Mouse (Mus musculus) neural tube, embryonic 12.5 days (tissue): ENCODE data around the gene Serpine1. TPM values are rescaled to one million over a fixed set of nuclear protein-coding genes. Genes with fewer than 3 reads are reported as not detected.

Experiments used
- ATAC-seq: fragments of 200-750 bp; cut with Nextera tagmentation; 2 replicates; pipeline ENCODE4 v1.8.0; 2017; ENCODE audit warnings: low read depth, mild to moderate bottlenecking, moderate TSS enrichment, moderate library complexity; ENCODE audit not compliant: low FRiP score
- H3K27ac ChIP-seq: fragments of 300-500 bp; sonication (generic); 2 replicates; pipeline ENCODE4 v1.5.1; 2016
- H3K27me3 ChIP-seq: fragments of 300-500 bp; sonication (generic); replicated peaks from 2 replicates; pipeline ENCODE4 v1.6.1; 2016; ENCODE audit warnings: mild to moderate bottlenecking
- H3K36me3 ChIP-seq: fragments of 300-500 bp; sonication (generic); 2 replicates; pipeline ENCODE4 v1.6.1; 2016; ENCODE audit warnings: mild to moderate bottlenecking
- H3K4me1 ChIP-seq: fragments of 300-500 bp; sonication (generic); 2 replicates; pipeline ENCODE4 v1.6.1; 2016
- H3K4me2 ChIP-seq: fragments of 300-500 bp; sonication (generic); replicated peaks from 2 replicates; pipeline ENCODE4 v1.6.1; 2016; ENCODE audit warnings: mild to moderate bottlenecking
- H3K4me3 ChIP-seq: fragments of 300-500 bp; sonication (generic); 2 replicates; pipeline ENCODE4 v1.5.1; 2016
- H3K9ac ChIP-seq: fragments of 300-500 bp; sonication (generic); 2 replicates; pipeline ENCODE4 v1.6.1; 2016; ENCODE audit warnings: mild to moderate bottlenecking
- H3K9me3 ChIP-seq: fragments of 300-500 bp; sonication (generic); 2 replicates; pipeline ENCODE4 v1.6.1; 2016; ENCODE audit warnings: mild to moderate bottlenecking
- WGBS: fragments of 180-500 bp; shearing (Covaris S2); methylation state at CpG from one replicate; pipeline ENCODE4 v1.1.7; 2016; 5-methylcytosine and 5-hydroxymethylcytosine counted together
- polyA plus RNA-seq: library from polyadenylated mRNA; unstranded; fragments of >200 nt; fragmentation: Nextera tagmentation; extraction: Ambion mirVana; gene quantifications from 2 replicates; pipeline ENCODE4 v1.2.1, GENCODE M21; 2016

Serpine1 gene
- polyA plus RNA-seq, 1 experiment from 2014 or later: 0.11 TPM

DNA sequence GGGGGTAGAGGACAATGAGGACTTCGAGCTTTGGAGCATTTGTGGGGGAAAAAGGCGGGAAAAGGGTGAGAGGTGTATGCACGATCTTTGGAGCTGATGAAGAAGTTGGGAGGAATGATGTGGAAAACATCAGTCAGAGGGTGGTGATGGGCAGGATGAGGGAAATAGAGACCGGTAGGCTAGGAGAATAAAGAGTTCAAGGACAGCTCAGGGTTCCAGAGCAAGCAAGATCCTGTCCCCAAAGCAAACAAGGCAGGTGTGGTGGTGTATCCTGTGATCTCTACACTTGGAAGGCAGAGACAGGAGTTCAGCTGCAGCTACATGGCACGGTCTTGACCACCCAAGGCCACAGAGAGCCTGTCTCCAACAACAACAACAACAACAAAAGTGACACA, 25.7 kb downstream of the Serpine1 start:
- Histone ChIP-seq H3K27ac (no peak overlapping the region), H3K9me3 (no peaks in the 10 kb centered on the region), H3K27me3 (no peaks in the 10 kb centered on the region), H3K36me3 (peaks cover 16% of the 10 kb centered on the region), H3K4me1 (peaks cover 15% of the 10 kb centered on the region), H3K4me2 (peak overlapping the region; percentile 76), H3K4me3 (peak overlapping the region; percentile 67; the same call in 1 of the 2 replicates), H3K9ac (no peak overlapping the region)
- WGBS: 28% methylated on average over 5 of the region's 5 CpGs
- peak; percentile 18 for ATAC-seq

DNA sequence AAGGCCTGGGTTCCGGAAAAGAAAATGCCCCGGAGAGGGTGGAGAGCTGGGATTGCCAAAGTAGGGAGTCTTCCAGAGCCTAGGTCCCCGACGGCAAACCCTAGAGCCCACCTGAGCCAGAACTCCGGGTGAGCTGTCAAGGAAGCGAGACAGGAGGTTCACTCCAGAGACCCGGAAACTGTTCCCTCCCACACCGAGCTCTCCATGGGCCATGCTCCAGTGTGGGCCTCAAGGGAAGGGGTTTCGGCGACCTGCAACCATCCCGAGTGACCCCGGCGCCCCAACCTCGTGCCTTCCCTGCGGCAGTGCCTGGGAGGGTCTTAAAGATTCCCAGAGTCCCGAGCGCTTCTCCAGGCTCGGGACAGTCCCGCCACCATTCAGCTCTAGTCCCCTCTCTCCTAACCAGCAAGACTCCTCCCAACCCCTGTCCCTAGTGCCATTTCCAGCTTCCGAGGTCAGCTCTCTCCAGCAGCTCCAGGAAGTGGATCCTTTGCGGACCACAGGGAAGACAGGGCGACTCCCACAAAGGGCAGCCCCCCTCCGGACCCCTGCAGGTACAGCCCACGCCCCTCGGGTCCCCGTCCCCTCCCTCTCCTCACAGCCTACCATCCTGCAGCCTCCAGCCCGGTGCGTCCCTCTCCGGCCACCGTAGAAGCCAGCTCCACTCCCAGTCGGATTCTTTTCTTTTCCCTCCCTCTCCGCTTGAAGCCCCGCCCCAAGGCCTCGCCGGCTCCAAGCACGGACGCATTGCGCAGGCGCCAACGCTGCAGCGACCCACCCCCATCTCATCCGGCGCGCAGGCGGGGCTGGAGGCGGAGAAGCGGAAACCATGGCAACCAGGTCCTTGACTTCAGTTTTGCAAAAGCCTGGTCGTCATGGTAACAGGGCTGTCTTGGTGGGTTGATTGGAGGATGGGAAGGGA, 26.4 kb downstream of the Serpine1 start, which contains the start of gene Ap1s1:
Gene Ap1s1 (minus strand): TSS at position 734 of the 922 bp plus-strand sequence.
- H3K27ac ChIP-seq: peak within 1 kb of the TSS; percentile 9; the same call in 1 of the 2 replicates
- peaks cover 15% of the 10 kb centered on the region for H3K4me1 ChIP-seq
- peak; percentile 93 for ATAC-seq
- H3K9ac ChIP-seq: peak within 1 kb of the TSS; percentile 77
- H3K4me2 ChIP-seq: peak within 1 kb of the TSS; percentile 76
- WGBS: 1% methylated on average over 48 of the region's 48 CpGs
- peaks cover 21% of the 10 kb centered on the region for H3K36me3 ChIP-seq
- no peaks in the 10 kb centered on the region for H3K27me3 ChIP-seq
- peak within 1 kb of the TSS; percentile 67 for H3K4me3 ChIP-seq
- no peaks in the 10 kb centered on the region for H3K9me3 ChIP-seq

DNA sequence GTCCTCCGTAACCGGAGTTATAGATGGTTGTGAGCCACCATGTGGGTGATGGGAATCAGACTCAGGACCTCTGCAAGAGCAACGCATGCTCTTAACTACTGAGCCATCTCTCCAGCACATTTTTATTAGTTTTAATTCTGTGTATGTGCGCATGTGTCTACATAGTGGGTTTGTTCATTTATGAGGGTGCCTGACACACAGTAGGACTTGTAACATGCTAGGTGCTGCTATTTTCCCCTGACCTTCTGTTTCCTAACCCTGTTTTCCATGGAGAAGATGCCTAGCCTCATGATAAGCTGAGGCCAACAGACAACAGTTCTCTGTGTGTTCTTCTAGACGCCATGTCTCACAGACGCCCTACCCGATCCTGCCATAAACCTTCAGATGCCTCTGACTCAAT, 28.1 kb downstream of the Serpine1 start:
- Histone ChIP-seq H3K9ac (no peak overlapping the region), H3K4me1 (peaks cover 15% of the 10 kb centered on the region), H3K4me2 (no peak overlapping the region), H3K9me3 (no peaks in the 10 kb centered on the region), H3K27ac (no peak overlapping the region), H3K4me3 (no peak overlapping the region), H3K36me3 (peaks cover 37% of the 10 kb centered on the region), H3K27me3 (no peaks in the 10 kb centered on the region)
- WGBS: 96% methylated on average over 7 of the region's 7 CpGs
- no peak for ATAC-seq

DNA sequence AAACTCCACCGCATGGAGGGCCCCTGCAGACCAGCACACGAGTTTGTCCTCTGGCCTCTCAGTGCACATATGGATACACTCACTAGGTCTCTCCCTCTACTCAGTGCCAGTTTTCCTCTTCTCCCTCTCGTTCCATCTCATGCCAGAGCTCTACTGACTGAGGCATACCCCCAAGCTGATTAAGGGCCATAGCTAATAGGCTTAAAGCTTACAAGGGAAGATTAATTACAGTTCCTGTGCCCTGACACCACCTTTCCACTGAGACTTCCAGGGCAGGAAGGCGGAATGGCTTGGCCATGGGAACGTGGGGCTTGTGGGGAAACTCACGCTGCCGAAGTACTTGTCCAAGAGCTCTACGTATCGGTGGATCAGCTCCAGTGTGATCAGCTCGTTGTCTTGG, 30.6 kb downstream of the Serpine1 start:
- H3K4me2 ChIP-seq: no peak overlapping the region
- no peak for ATAC-seq
- H3K27ac ChIP-seq: no peak overlapping the region
- H3K27me3 ChIP-seq: no peaks in the 10 kb centered on the region
- peaks cover 13% of the 10 kb centered on the region for H3K4me1 ChIP-seq
- no peak overlapping the region for H3K9ac ChIP-seq
- H3K4me3 ChIP-seq: no peak overlapping the region
- H3K9me3 ChIP-seq: no peaks in the 10 kb centered on the region
- WGBS: 91% methylated on average over 10 of the region's 10 CpGs
- peaks cover 62% of the 10 kb centered on the region for H3K36me3 ChIP-seq

DNA sequence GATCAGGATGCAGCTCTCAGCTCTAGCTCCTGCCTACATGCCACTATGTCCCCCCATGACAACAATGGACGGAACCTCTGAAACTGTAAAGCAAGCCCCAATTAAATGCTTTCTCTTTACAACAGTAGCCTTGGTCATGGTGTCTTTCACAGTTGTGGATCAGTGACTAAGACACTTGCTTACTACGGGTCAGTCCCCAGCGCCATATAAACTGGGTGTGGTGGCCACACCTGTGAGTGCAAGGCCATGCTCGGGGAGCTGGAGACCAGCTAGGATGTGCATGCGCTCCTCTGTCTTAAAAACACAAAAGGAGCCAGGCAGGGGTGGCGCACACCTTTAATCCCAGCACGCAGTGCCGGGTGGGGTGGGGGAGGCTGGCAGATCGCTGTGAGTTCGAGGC, 32.6 kb downstream of the Serpine1 start:
- H3K4me3 ChIP-seq: no peak overlapping the region
- peaks cover 74% of the 10 kb centered on the region for H3K36me3 ChIP-seq
- no peak for ATAC-seq
- peaks cover under 1% of the 10 kb centered on the region for H3K4me1 ChIP-seq
- no peaks in the 10 kb centered on the region for H3K9me3 ChIP-seq
- no peak overlapping the region for H3K27ac ChIP-seq
- H3K27me3 ChIP-seq: no peaks in the 10 kb centered on the region; the same call in 1 of the 2 replicates
- H3K4me2 ChIP-seq: no peak overlapping the region
- 95% methylated on average over 10 of the region's 10 CpGs for WGBS
- H3K9ac ChIP-seq: no peak overlapping the region

DNA sequence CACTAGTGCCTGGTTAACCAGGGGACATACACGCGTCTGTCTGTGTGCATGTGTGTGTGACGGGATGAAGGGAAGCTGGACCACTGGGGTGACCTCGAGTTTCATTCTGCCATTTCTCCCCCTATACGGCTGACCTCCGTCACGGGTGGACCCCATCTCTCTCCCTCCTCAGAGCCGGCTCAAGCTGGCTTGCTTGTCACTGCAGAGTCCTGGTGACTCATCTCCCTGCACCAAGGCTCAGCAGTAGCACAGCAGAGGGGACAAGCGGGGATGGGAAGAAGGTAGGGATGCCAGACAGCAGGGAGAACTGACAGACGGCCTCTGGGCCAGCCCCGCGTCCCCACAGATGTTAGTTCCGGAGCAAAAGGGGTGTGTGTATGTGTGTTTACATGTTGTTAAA, 35.9 kb downstream of the Serpine1 start:
- 84% methylated on average over 13 of the region's 13 CpGs for WGBS
- no peak for ATAC-seq
- Histone ChIP-seq H3K9ac (no peak overlapping the region), H3K36me3 (peaks cover 56% of the 10 kb centered on the region), H3K9me3 (no peaks in the 10 kb centered on the region), H3K4me1 (peaks cover 14% of the 10 kb centered on the region), H3K4me2 (no peak overlapping the region), H3K4me3 (no peak overlapping the region), H3K27ac (no peak overlapping the region), H3K27me3 (peaks cover 14% of the 10 kb centered on the region)

DNA sequence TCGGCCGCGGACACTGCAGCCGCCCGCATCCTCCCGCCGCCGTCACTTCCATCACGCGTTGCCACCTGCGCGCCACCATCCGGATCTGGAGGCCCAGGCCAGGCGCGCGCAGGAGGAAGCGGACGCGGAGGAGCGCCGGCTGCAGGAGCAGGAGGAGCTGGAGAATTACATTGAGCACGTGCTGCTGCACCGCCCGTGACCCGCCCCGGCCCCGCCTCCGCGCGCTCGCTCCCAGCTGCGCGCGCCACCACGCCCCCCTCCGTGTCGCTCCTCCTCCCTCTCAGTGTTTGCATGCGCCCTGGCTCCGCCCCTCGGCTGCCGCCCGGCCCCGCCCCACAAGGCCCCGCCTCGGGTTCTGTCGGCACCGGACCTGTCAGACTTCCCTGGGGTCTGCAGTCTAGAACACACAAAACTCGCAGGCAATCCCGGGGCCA, 39.4 kb downstream of the Serpine1 start:
- Histone ChIP-seq H3K27ac (no peak overlapping the region), H3K9me3 (no peaks in the 10 kb centered on the region), H3K9ac (peak overlapping the region; percentile 45), H3K36me3 (peaks cover 24% of the 10 kb centered on the region), H3K4me1 (peaks cover 36% of the 10 kb centered on the region), H3K4me3 (peak overlapping the region; percentile 40), H3K4me2 (peak overlapping the region; percentile 98), H3K27me3 (peaks cover 48% of the 10 kb centered on the region)
- under 1% methylated on average over 48 of the region's 49 CpGs for WGBS
- peak; percentile 74 for ATAC-seq

DNA sequence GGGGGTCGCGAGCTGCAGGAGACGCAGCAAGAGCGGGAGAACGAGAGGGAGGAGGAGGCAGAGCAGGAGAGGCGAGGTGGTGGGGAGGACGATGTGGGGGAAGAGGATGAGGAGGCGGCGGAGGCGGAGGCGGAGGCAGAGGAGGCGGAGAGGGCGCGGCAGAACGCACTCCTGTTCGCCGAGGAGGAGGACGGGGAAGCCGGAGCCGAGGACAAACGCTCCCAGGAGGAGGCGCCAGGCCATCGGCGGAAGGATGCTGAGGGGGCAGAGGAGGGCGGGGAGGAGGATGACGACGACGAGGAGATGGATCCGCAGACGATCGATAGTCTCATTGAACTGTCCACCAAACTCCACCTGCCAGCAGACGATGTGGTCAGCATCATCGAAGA, 40.0 kb downstream of the Serpine1 start:
- Histone ChIP-seq H3K4me1 (peaks cover 36% of the 10 kb centered on the region), H3K4me2 (peak overlapping the region; percentile 98), H3K9me3 (no peaks in the 10 kb centered on the region), H3K27ac (no peak overlapping the region), H3K4me3 (peak overlapping the region; percentile 40), H3K27me3 (peaks cover 53% of the 10 kb centered on the region), H3K36me3 (peaks cover 17% of the 10 kb centered on the region), H3K9ac (peak overlapping the region; percentile 45)
- ATAC-seq: no peak; the same call in 1 of the 2 replicates
- WGBS: under 1% methylated on average over 32 of the region's 33 CpGs

DNA sequence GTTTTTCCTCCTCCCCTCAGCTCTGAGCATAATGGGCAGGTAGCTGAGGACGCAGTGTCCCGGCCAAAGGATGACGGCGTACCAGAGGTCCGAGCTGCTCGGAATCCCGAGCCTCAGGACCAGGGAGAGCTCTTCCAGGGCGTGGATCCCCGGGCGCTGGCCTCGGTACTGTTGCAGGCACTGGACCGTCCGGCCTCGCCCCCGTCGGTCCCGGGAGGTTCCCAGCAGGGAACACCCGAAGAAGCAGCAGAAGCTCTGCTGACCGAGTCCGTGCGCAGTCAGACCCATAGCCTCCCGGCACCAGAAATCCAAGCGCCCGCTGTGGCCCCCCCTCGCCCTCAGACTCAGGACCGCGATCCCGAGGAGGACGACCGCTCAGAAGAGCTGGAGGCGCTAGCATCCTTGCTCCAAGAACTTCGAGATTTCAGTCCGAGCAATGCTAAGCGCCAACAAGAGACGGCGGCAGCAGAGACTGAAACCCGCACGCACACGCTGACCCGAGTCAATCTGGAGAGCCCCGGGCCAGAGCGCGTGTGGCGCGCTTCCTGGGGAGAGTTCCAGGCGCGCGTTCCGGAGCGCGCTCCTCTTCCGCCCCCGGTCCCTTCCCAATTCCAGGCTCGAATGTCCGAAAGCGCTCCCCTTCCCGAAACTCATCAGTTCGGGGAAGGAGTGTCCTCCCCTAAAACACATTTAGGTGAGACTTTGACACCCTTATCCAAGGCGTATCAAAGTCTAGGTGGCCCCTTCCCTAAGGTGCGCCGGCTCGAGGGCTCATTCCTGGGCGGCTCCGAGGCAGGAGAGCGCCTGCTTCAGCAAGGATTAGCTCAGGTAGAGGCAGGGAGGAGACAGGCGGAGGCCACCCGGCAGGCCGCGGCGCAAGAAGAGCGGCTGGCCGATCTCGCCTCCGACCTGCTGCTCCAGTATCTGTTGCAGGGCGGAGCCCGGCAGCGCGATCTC, 40.7 kb downstream of the Serpine1 start:
- H3K36me3 ChIP-seq: peaks cover 11% of the 10 kb centered on the region
- ATAC-seq: no peak
- H3K4me2 ChIP-seq: peak overlapping the region; percentile 98
- peaks cover 36% of the 10 kb centered on the region for H3K4me1 ChIP-seq
- H3K9me3 ChIP-seq: no peaks in the 10 kb centered on the region
- H3K9ac ChIP-seq: peak overlapping the region; percentile 45
- no peak overlapping the region for H3K27ac ChIP-seq
- peak overlapping the region; percentile 40 for H3K4me3 ChIP-seq
- H3K27me3 ChIP-seq: peaks cover 59% of the 10 kb centered on the region
- under 1% methylated on average over 78 of the region's 78 CpGs for WGBS

DNA sequence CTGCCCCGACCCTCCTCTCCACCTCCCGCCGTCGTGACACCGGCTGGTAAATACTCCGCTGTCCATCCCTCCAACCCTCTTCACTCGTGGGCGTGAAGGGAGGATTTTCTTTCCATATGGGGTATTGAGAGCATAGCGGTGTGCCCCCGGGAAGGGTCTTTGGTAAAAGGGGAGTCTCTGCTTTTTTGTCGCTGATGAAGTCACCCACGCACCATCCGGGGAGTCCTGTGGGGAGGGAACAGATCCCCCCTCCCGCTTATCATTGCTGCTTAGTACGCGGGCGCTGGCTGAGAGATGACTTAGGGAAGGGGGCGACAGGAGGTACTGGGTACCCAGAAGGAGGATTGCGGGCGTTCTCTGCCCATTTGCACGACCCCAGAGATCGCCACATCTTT, 41.7 kb downstream of the Serpine1 start:
- Histone ChIP-seq H3K9me3 (no peaks in the 10 kb centered on the region), H3K27me3 (peaks cover 69% of the 10 kb centered on the region), H3K36me3 (peaks cover 1% of the 10 kb centered on the region; the same call in 1 of the 2 replicates), H3K9ac (0 out of 2 replicates have a peak overlapping the region, but pooled peaks have one; percentile 21), H3K4me1 (peaks cover 36% of the 10 kb centered on the region), H3K4me2 (peak overlapping the region; percentile 98), H3K4me3 (peak overlapping the region; percentile 35), H3K27ac (no peak overlapping the region)
- no peak for ATAC-seq
- 9% methylated on average over 22 of the region's 22 CpGs for WGBS

DNA sequence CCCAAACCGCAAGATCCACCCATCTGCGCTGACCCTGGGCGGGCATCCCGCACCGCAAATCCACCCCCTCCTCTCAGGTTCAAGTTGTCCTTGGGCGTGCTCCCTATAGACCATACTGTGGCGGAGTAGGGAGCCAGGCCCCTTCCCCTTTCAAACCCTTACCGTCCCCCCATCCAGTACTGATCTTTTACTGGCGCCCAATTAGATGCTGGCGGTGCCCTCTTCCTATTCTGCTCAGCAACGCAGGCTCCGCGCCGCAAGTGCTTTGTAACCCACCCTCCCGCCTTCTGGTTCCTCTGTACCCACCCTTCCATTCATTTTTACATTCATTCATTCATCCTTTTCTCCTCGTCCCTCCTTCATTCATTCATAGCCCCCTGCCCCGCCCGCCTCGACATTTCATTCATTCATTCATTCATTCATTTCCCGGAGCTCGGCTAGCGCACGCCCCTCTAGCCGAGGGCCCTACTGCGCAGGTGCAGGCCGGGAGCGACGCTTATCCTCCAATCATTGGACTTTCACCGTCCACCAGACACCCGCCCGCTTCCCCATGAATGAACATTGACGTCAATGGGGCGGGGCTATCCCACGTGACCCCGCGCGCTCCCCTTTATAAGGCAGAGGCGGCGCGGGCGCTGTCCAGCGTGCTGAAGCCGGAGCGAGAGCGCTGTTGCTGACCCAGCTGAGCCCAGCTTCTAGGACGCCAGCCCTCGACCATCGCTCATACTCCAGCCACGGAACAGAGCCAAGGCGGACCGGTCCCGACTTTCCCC, 42.2 kb downstream of the Serpine1 start:
- no peak overlapping the region for H3K27ac ChIP-seq
- under 1% methylated on average over 52 of the region's 52 CpGs for WGBS
- H3K4me2 ChIP-seq: peak overlapping the region; percentile 98
- H3K4me1 ChIP-seq: peaks cover 36% of the 10 kb centered on the region
- no peaks in the 10 kb centered on the region for H3K9me3 ChIP-seq
- peak; percentile 68 for ATAC-seq
- peaks cover 73% of the 10 kb centered on the region for H3K27me3 ChIP-seq
- H3K9ac ChIP-seq: 0 out of 2 replicates have a peak overlapping the region, but pooled peaks have one; percentile 21
- peak overlapping the region; percentile 35 for H3K4me3 ChIP-seq
- H3K36me3 ChIP-seq: no peaks in the 10 kb centered on the region
